Mouse (Mus musculus) left cerebral cortex, adult 8-10 months (tissue): ENCODE results near the gene Kcnab1. TPM values are rescaled to one million over a fixed set of nuclear protein-coding genes. Genes with fewer than 3 reads are reported as not detected.

Experiments used
- DNase-seq, 2 experiments: peaks; one replicate each; pipeline ENCODE4 v3.0.0; 2022; ENCODE audit warnings: low spot score in 2 of 2
- total RNA-seq, 4 experiments: library from RNA; stranded (reverse); gene quantifications; 2 replicates each; pipeline ENCODE4 v1.2.4; 2022

Kcnab1 gene
- 100 to 1,000 TPM; 129 to 161 (median 157) TPM for total RNA-seq

GRCm38 (mm10) chr3:65108945-65109921 is at the start of gene Kcnab1:
Kcnab1 (plus strand) TSS chr3:65109384.
- DNase-seq: peak; percentile 38 to 48

GRCm38 (mm10) chr3:65088295-65088694 is 20.9 kb upstream of the Kcnab1 start:
- no peak for DNase-seq

GRCm38 (mm10) chr3:65104117-65104516 is 5.1 kb upstream of the Kcnab1 start:
- no peak for DNase-seq

- no peak for DNase-seq
Measured at GRCm38 (mm10) chr3:65110190-65110589, 1.0 kb downstream of the Kcnab1 start.

GRCm38 (mm10) chr3:65111176-65111575 is 2.0 kb downstream of the Kcnab1 start:
- DNase-seq: no peak

GRCm38 (mm10) chr3:65115164-65115563 is 6.0 kb downstream of the Kcnab1 start:
- DNase-seq: peak in 1 of 2 experiments; percentile 84

- peak in 1 of 2 experiments; percentile 40 for DNase-seq
Measured at GRCm38 (mm10) chr3:65116958-65117357, 7.8 kb downstream of the Kcnab1 start.

GRCm38 (mm10) chr3:65117365-65117764 is 8.2 kb downstream of the Kcnab1 start:
- DNase-seq: no peak

- peak in 1 of 2 experiments; percentile 61 for DNase-seq
Measured at GRCm38 (mm10) chr3:65124975-65125374, 15.8 kb downstream of the Kcnab1 start.

GRCm38 (mm10) chr3:65129625-65130024 is 20.4 kb downstream of the Kcnab1 start:
- no peak for DNase-seq

- DNase-seq: no peak
Measured at GRCm38 (mm10) chr3:65134931-65135330, 25.7 kb downstream of the Kcnab1 start.

GRCm38 (mm10) chr3:65136897-65137296 is 27.7 kb downstream of the Kcnab1 start:
- DNase-seq: no peak

GRCm38 (mm10) chr3:65138739-65139138 is 29.6 kb downstream of the Kcnab1 start:
- no peak for DNase-seq

- no peak for DNase-seq
Measured at GRCm38 (mm10) chr3:65145152-65145551, 36.0 kb downstream of the Kcnab1 start.

- no peak for DNase-seq
Measured at GRCm38 (mm10) chr3:65151808-65152207, 42.6 kb downstream of the Kcnab1 start.

GRCm38 (mm10) chr3:65172964-65173363 is 63.8 kb downstream of the Kcnab1 start:
- DNase-seq: no peak

GRCm38 (mm10) chr3:65174564-65174963 is 65.4 kb downstream of the Kcnab1 start:
- peak in 1 of 2 experiments; percentile 37 for DNase-seq

- peak in 1 of 2 experiments; percentile 38 for DNase-seq
Measured at GRCm38 (mm10) chr3:65175819-65176218, 66.6 kb downstream of the Kcnab1 start.

GRCm38 (mm10) chr3:65176846-65177245 is 67.7 kb downstream of the Kcnab1 start:
- DNase-seq: no peak

GRCm38 (mm10) chr3:65187833-65188698 is 78.9 kb downstream of the Kcnab1 start:
- no peak for DNase-seq

GRCm38 (mm10) chr3:65200611-65201010 is 91.4 kb downstream of the Kcnab1 start:
- no peak for DNase-seq
